Mouse (Mus musculus) G1E-ER4 (cell line): ENCODE results near the gene Rbmy. TPM values are rescaled to one million over a fixed set of nuclear protein-coding genes. Genes with fewer than 3 reads are reported as not detected.
"Not testable (repeated sequence)": the region's sequence is repeated elsewhere in the genome, so short reads cannot be mapped to it uniquely, and the experiment has no call there.

Source experiments
- GATA1 ChIP-seq: IDR thresholded peaks from one replicate; pipeline ENCODE4 v1.8.0; 2012; ENCODE audit warnings: low read length, inconsistent platforms
- polyA plus RNA-seq: library from polyadenylated mRNA; stranded (reverse); fragments of >175 nt; gene quantifications from 2 replicates; pipeline ENCODE4 v1.2.3, GENCODE M21; 2012

The Rbmy gene
- polyA plus RNA-seq, result not detected in 2 replicates

DNA sequence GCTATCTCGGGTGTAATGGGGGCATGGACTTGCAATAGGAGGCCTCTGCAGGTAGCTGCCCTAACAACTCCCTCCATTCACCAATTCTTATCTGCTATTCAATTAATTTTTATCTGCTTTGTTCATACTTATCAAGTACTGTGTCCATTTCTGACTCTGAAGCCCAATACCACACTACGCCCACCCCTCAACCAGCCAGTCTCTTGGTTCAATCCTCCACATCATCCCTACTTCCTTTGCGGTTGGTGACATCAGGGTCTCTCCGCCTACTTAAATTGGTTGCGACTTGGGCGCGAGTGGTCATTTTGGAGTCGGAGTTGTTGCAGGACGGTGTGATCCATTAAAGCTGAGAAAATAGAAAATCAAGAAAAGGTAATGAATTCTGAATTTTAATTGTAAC is at the start of gene Rbmy, which contains the start of gene Gm10256:
TSS of gene Rbmy (plus strand) at position 301 of the 400 bp plus-strand sequence.
TSS of gene Gm10256 (plus strand) at position 320 of the 400 bp plus-strand sequence.
- not testable (repeated sequence) for TF ChIP-seq GATA1

- not testable (repeated sequence) for TF ChIP-seq GATA1
These were observed 34.4 kb upstream of the Rbmy start, which contains the start of gene Gm4064 for GRCm38 (mm10) chrY:2796105-2796504. Gene Gm4064, minus strand, starts transcription at chrY:2796205.

Other genes with a start within 250 kb of the Rbmy start
- not detected in 2 replicates for gene H2al2c, start 231.6 kb upstream of the Rbmy start, polyA plus RNA-seq
- gene Sry, start 167.0 kb upstream of the Rbmy start, polyA plus RNA-seq, result not detected in 2 replicates
- not detected in 2 replicates for gene H2al2b, start 110.0 kb upstream of the Rbmy start, polyA plus RNA-seq
- gene Gm4064, start 34.5 kb upstream of the Rbmy start, polyA plus RNA-seq, result not detected in 2 replicates
- gene Gm10256, start within 50 bp of the Rbmy start, polyA plus RNA-seq, result not detected in 2 replicates
- gene Gm10352, start 70.3 kb downstream of the Rbmy start, polyA plus RNA-seq, result not detected in 2 replicates
- gene Gm29289, start 101.9 kb downstream of the Rbmy start, polyA plus RNA-seq, result not detected in 2 replicates